Mouse (Mus musculus) olfactory bulb, adult 2 months (tissue): ENCODE data around the gene Pdss2.

Source experiments
- CTCF ChIP-seq: fragments of 200-500 bp; IDR thresholded peaks from 2 replicates; pipeline ENCODE4 v1.5.1; 2012; ENCODE audit warnings: low read depth, mild to moderate bottlenecking, low read length, moderate library complexity; ENCODE audit not compliant: insufficient read depth
- POLR2A ChIP-seq: fragments of 200-500 bp; IDR thresholded peaks from 2 replicates; pipeline ENCODE4 v1.6.1; 2012; ENCODE audit warnings: mild to moderate bottlenecking, low read depth, low read length, moderate library complexity; ENCODE audit not compliant: insufficient read depth

DNA sequence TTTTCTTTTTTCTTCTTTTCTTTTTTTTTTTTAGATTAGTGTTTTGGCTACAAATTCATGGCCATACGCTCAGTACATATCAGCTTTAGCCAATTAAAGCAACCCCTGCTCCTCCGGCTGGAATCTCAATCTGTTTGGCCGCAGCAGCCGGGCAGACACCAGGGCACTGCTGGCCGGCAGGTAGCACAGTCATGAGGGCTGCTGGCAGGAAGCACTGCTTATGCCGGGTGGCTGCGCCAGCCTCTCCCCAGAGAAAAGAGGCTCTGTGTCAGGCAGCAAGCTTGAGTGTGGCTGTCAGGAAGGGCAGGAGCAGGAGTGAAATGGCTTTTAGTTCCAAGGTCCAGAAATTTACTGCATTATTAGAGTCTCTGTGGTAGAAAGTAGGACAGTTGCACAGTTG lies 151.0 kb downstream of the Pdss2 start:
- TF ChIP-seq POLR2A (no peak), CTCF (no peak)
